Mouse (Mus musculus) lung, embryonic 16.5 days (tissue): Measurements from ENCODE around the gene Nwd1. TPM values are rescaled to one million over a fixed set of nuclear protein-coding genes. Genes with fewer than 3 reads are reported as not detected.
A peak's percentile ranks its signal among the peaks of the same experiment; 100 is the strongest.

Source experiments
- ATAC-seq: fragments of 200-750 bp; cut with Nextera tagmentation; 2 replicates; pipeline ENCODE4 v1.8.0; 2017; ENCODE audit warnings: low read depth, mild to moderate bottlenecking, moderate library complexity
- H3K27ac ChIP-seq: fragments of 300-500 bp; sonication (generic); 2 replicates; pipeline ENCODE4 v1.5.1; 2014; ENCODE audit warnings: mild to moderate bottlenecking, control low read depth, low read length
- H3K27me3 ChIP-seq: fragments of 300-500 bp; sonication (generic); 2 replicates; pipeline ENCODE4 v1.6.1; 2014; ENCODE audit warnings: low read depth, low read length, mixed read lengths; ENCODE audit not compliant: control insufficient read depth, insufficient read depth
- H3K36me3 ChIP-seq: fragments of 300-500 bp; sonication (generic); 2 replicates; pipeline ENCODE4 v1.6.1; 2014; ENCODE audit warnings: low read length; ENCODE audit not compliant: control insufficient read depth, insufficient read depth
- H3K4me1 ChIP-seq: fragments of 300-500 bp; sonication (generic); replicated peaks from 2 replicates; pipeline ENCODE4 v1.6.1; 2014; ENCODE audit warnings: low read length, mixed read lengths; ENCODE audit not compliant: control insufficient read depth, insufficient read depth
- H3K4me2 ChIP-seq: fragments of 300-500 bp; sonication (generic); 2 replicates; pipeline ENCODE4 v1.6.1; 2014; ENCODE audit warnings: low read depth, low read length, control low read depth
- H3K4me3 ChIP-seq: fragments of 300-500 bp; sonication (generic); 2 replicates; pipeline ENCODE4 v1.5.1; 2014; ENCODE audit warnings: mild to moderate bottlenecking, low read length, control low read depth
- H3K9ac ChIP-seq: fragments of 300-500 bp; sonication (generic); 2 replicates; pipeline ENCODE4 v1.6.1; 2014; ENCODE audit warnings: low read length, control low read depth
- H3K9me3 ChIP-seq: fragments of 300-500 bp; sonication (generic); 2 replicates; pipeline ENCODE4 v1.6.1; 2016; ENCODE audit warnings: low read length; ENCODE audit not compliant: control insufficient read depth
- WGBS: fragments of 180-500 bp; shearing (Covaris S2); extraction: QIAGEN DNeasy Blood & Tissue Kit; methylation state at CpG from one replicate; pipeline ENCODE4 v1.1.7; 2014; 5-methylcytosine and 5-hydroxymethylcytosine counted together
- polyA plus RNA-seq: library from polyadenylated mRNA; unstranded; fragments of >200 nt; fragmentation: Nextera tagmentation; extraction: Ambion mirVana; gene quantifications from 2 replicates; pipeline ENCODE4 v1.2.1, GENCODE M21; 2015

The Nwd1 gene
- polyA plus RNA-seq, 1 experiment from 2014 or later, result 0.23 TPM

DNA sequence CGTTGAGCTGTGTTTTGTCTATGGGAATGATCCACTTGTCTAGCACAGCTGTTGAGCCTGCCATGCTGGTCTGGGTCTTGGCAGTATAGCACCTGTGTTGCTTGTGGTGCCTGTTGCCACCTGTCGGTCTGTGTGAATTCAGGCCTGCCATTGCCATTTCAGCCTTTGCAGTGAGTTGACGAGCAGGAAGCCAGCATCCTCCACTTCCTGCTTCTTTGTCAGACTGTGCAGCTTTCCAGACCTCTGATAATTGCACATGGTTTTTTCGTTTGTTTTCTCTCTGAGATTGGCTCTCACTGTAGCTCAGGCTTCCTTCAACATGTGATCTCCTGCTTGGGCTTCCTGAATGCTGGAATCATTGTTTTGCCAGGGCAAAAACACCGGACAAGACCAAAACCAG lies 88.5 kb downstream of the Nwd1 start:
- no peak overlapping the region for H3K4me2 ChIP-seq
- no peak overlapping the region for H3K9ac ChIP-seq
- peaks cover 74% of the 10 kb centered on the region for H3K36me3 ChIP-seq
- WGBS, result 70% methylated on average over 5 of the region's 5 CpGs
- H3K4me3 ChIP-seq, result no peak overlapping the region
- H3K27ac ChIP-seq, result no peak overlapping the region
- no peaks in the 10 kb centered on the region for H3K4me1 ChIP-seq
- no peaks in the 10 kb centered on the region for H3K27me3 ChIP-seq
- no peaks in the 10 kb centered on the region for H3K9me3 ChIP-seq
- ATAC-seq, result no peak

GRCm38 (mm10) chr8:72736868-72737267 lies 90.4 kb downstream of the Nwd1 start:
- Histone ChIP-seq H3K4me2 (no peak overlapping the region), H3K27me3 (no peaks in the 10 kb centered on the region), H3K4me1 (no peaks in the 10 kb centered on the region), H3K9me3 (no peaks in the 10 kb centered on the region), H3K9ac (no peak overlapping the region), H3K27ac (no peak overlapping the region), H3K36me3 (peaks cover 64% of the 10 kb centered on the region), H3K4me3 (no peak overlapping the region)
- ATAC-seq, result peak; percentile 64; the same call in 1 of the 2 replicates

DNA sequence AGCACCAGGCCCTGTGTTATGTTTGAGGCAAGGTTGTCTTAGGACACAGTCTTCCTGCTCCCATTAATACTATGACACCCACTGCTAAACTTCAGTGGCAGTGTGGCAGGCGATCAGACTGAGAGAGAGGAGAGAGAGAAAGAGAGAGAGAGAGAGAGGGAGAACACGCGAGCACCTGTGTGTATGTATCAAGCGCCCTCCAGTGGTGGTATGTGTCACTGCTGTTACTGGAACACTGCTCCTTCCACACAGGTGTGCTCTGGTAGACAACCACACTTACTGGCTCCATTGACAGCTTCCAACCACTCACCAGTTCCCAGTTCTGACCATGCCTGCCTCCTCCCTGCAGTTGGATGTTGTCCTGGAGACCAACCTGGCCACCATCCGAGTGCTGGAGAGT lies 99.5 kb downstream of the Nwd1 start:
- no peak for ATAC-seq
- H3K4me3 ChIP-seq, result no peak overlapping the region
- WGBS, result 40% methylated on average over 5 of the region's 5 CpGs
- H3K36me3 ChIP-seq, result peaks cover 60% of the 10 kb centered on the region
- no peak overlapping the region for H3K4me2 ChIP-seq
- H3K4me1 ChIP-seq, result no peaks in the 10 kb centered on the region
- H3K9me3 ChIP-seq, result no peaks in the 10 kb centered on the region
- H3K27me3 ChIP-seq, result no peaks in the 10 kb centered on the region
- H3K9ac ChIP-seq, result no peak overlapping the region
- H3K27ac ChIP-seq, result no peak overlapping the region

DNA sequence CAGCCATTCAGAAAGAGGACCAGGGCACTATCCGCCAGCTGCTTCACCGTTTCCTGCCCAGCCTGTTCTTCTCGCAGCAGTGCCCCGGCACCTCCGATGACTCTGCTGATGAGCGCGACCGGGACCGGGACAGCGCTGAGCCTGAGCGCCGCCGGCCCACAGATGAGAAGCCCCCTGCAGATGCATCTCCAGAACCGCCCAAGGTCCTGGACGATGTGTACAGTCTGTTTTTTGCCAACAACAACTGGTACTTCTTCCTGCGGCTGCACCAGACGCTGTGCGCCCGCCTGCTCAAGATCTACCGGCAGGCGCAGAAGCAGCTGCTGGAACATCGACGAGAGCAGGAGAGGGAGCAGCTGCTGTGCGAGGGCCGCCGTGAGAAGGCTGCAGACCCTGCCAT lies 103.3 kb downstream of the Nwd1 start:
- Histone ChIP-seq H3K9ac (no peak overlapping the region), H3K4me1 (no peaks in the 10 kb centered on the region), H3K9me3 (no peaks in the 10 kb centered on the region), H3K27ac (no peak overlapping the region), H3K27me3 (no peaks in the 10 kb centered on the region), H3K4me2 (no peak overlapping the region), H3K36me3 (peaks cover 58% of the 10 kb centered on the region), H3K4me3 (no peak overlapping the region)
- ATAC-seq, result no peak
- 92% methylated on average over 26 of the region's 26 CpGs for WGBS

DNA sequence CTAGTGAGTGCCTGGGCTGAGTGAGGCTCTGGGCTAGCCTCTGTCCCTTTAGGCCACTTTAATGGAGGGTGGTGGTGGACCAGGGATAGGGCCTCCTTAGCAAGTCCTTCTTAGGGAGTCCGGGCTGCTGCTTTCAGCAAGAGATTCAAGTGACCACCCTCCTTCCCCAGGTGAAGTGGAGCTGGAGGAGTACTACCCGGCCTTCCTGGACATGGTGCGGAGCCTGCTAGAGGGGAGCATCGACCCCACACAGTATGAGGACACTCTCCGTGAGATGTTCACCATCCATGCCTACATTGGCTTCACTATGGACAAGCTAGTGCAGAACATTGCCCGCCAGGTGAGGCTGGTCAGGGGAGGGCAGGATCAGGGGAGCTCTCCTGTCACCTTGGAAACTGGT lies 103.8 kb downstream of the Nwd1 start:
- Histone ChIP-seq H3K4me2 (no peak overlapping the region), H3K36me3 (peaks cover 57% of the 10 kb centered on the region), H3K4me1 (no peaks in the 10 kb centered on the region), H3K27me3 (no peaks in the 10 kb centered on the region), H3K27ac (no peak overlapping the region), H3K9me3 (no peaks in the 10 kb centered on the region), H3K9ac (no peak overlapping the region), H3K4me3 (no peak overlapping the region)
- 97% methylated on average over 6 of the region's 6 CpGs for WGBS
- ATAC-seq, result no peak

DNA sequence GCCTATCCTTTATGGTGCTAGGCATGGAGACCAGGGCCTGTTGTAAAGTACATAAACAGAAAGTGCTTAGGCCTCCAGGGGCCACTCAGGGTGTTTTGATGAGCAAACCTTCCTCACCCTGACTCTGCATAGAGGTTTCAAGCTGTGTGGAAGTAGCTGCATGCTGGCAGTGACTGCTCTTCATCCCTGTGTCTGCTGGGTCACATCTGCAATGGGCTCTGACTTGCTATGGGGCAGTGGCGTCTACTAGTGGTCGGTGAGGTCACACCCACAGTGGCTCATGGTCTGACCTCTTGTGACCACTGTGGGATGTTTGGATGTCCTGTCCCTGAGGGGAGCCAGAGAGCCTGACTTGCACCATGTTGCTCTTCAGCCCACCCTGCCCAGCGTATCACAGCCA lies 104.6 kb downstream of the Nwd1 start:
- 81% methylated on average over 3 of the region's 3 CpGs for WGBS
- no peak overlapping the region for H3K4me2 ChIP-seq
- no peaks in the 10 kb centered on the region for H3K4me1 ChIP-seq
- H3K9me3 ChIP-seq, result no peaks in the 10 kb centered on the region
- no peak overlapping the region for H3K27ac ChIP-seq
- H3K4me3 ChIP-seq, result no peak overlapping the region
- no peaks in the 10 kb centered on the region for H3K27me3 ChIP-seq
- H3K36me3 ChIP-seq, result peaks cover 51% of the 10 kb centered on the region
- no peak for ATAC-seq
- H3K9ac ChIP-seq, result no peak overlapping the region

- H3K27me3 ChIP-seq, result no peaks in the 10 kb centered on the region
- no peak overlapping the region for H3K27ac ChIP-seq
- peaks cover 52% of the 10 kb centered on the region for H3K36me3 ChIP-seq
- no peaks in the 10 kb centered on the region for H3K4me1 ChIP-seq
- 0 out of 2 replicates have a peak, but pooled peaks have one; percentile 17 for ATAC-seq
- H3K4me3 ChIP-seq, result no peak overlapping the region
- WGBS, result 77% methylated on average over 3 of the region's 3 CpGs
- no peak overlapping the region for H3K9ac ChIP-seq
- H3K9me3 ChIP-seq, result no peaks in the 10 kb centered on the region
- no peak overlapping the region for H3K4me2 ChIP-seq
These were observed 105.8 kb downstream of the Nwd1 start for GRCm38 (mm10) chr8:72752289-72752688.

DNA sequence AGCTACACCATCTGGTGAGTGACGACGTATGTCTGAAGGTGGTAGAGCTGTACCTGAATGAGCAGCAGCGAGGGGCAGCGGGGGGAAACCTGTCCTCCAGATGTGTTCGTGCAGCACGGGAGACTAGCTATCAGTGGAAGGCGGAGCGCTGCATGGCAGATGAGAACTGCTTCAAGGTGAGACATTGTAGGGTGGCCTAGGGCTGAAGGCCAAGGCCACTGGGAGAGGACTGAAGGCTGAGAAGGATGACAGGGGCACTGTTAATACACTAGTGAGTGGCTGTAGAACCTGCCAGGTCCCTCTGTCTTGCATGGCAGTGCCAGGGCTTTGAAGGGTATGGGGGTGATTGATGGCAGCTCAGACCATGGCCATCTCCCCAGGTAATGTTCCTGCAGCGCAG lies 106.7 kb downstream of the Nwd1 start:
- Histone ChIP-seq H3K4me3 (no peak overlapping the region), H3K9me3 (no peaks in the 10 kb centered on the region), H3K27me3 (no peaks in the 10 kb centered on the region), H3K27ac (no peak overlapping the region), H3K4me1 (no peaks in the 10 kb centered on the region), H3K4me2 (no peak overlapping the region), H3K9ac (no peak overlapping the region), H3K36me3 (peaks cover 52% of the 10 kb centered on the region)
- WGBS, result 94% methylated on average over 9 of the region's 9 CpGs
- no peak for ATAC-seq

- no peaks in the 10 kb centered on the region for H3K9me3 ChIP-seq
- 85% methylated on average over 2 of the region's 2 CpGs for WGBS
- ATAC-seq, result no peak
These were observed 107.3 kb downstream of the Nwd1 start for GRCm38 (mm10) chr8:72753781-72754180.

GRCm38 (mm10) chr8:72756031-72756430 lies 109.5 kb downstream of the Nwd1 start:
- Histone ChIP-seq H3K4me2 (no peak overlapping the region), H3K4me1 (peaks cover 1% of the 10 kb centered on the region; the same call in 1 of the 2 replicates), H3K9me3 (no peaks in the 10 kb centered on the region), H3K27me3 (no peaks in the 10 kb centered on the region), H3K4me3 (no peak overlapping the region), H3K9ac (no peak overlapping the region), H3K36me3 (peaks cover 38% of the 10 kb centered on the region), H3K27ac (no peak overlapping the region)
- WGBS, result 96% methylated on average over 2 of the region's 2 CpGs
- ATAC-seq, result no peak

More at GRCm38 (mm10) chr8:72753781-72754180, 107.3 kb downstream of the Nwd1 start:
- H3K27me3 ChIP-seq, result no peaks in the 10 kb centered on the region
- no peak overlapping the region for H3K27ac ChIP-seq
- no peak overlapping the region for H3K9ac ChIP-seq
- no peak overlapping the region for H3K4me3 ChIP-seq
- H3K36me3 ChIP-seq, result peaks cover 52% of the 10 kb centered on the region
- H3K4me1 ChIP-seq, result no peaks in the 10 kb centered on the region
- H3K4me2 ChIP-seq, result no peak overlapping the region
